Mouse (Mus musculus) cortical plate, adult 2 months (tissue): ENCODE measurements around the gene Slc18a3. TPM values are rescaled to one million over a fixed set of nuclear protein-coding genes. Genes with fewer than 3 reads are reported as not detected.

Experiments used
- H3K27ac ChIP-seq: fragments of 200-500 bp; 2 replicates; pipeline ENCODE4 v1.5.1; 2012; ENCODE audit warnings: low read length, control low read depth, inconsistent platforms; ENCODE audit not compliant: insufficient read depth
- H3K4me1 ChIP-seq: fragments of 200-500 bp; 2 replicates; pipeline ENCODE4 v1.6.1; 2011; ENCODE audit warnings: low read length; ENCODE audit not compliant: control insufficient read depth, insufficient read depth
- H3K4me3 ChIP-seq: fragments of 200-500 bp; 2 replicates; pipeline ENCODE4 v1.5.1; 2011; ENCODE audit warnings: mild to moderate bottlenecking, low read length, control low read depth; ENCODE audit not compliant: insufficient read depth
- CTCF ChIP-seq: fragments of 200-500 bp; IDR thresholded peaks from 2 replicates; pipeline ENCODE4 v1.5.1; 2011; ENCODE audit warnings: mild to moderate bottlenecking, control low read depth, low read length; ENCODE audit not compliant: insufficient read depth; ENCODE audit errors: extremely low read depth
- POLR2A ChIP-seq: fragments of 200-500 bp; IDR thresholded peaks from 2 replicates; pipeline ENCODE4 v1.6.1; 2011; ENCODE audit warnings: mild to moderate bottlenecking, low read length, control low read depth; ENCODE audit not compliant: insufficient read depth; ENCODE audit errors: extremely low read depth
- polyA plus RNA-seq: library from polyadenylated mRNA; depleted of rRNA; stranded (reverse); fragments of >200 nt; gene quantifications from 2 replicates; pipeline ENCODE4 v1.2.3, GENCODE M21; 2012

The Slc18a3 gene
- polyA plus RNA-seq, 1 experiment = 0.75 TPM

GRCm38 (mm10) chr14:32501303-32501702 lies 36.7 kb upstream of the Slc18a3 start:
- Histone ChIP-seq H3K4me3 (no peak overlapping the region), H3K4me1 (no peaks in the 10 kb centered on the region), H3K27ac (no peak overlapping the region)
- TF ChIP-seq CTCF = no peak
- TF ChIP-seq POLR2A = no peak

GRCm38 (mm10) chr14:32496115-32496850 lies 31.6 kb upstream of the Slc18a3 start:
- no peak overlapping the region for H3K4me3 ChIP-seq
- TF ChIP-seq CTCF = no peak
- no peak for TF ChIP-seq POLR2A
- H3K4me1 ChIP-seq = no peaks in the 10 kb centered on the region
- H3K27ac ChIP-seq = no peak overlapping the region

- TF ChIP-seq CTCF (no peak), POLR2A (no peak)
- H3K4me3 ChIP-seq = peak overlapping the region; percentile 24
These were observed 27.9 kb upstream of the Slc18a3 start for GRCm38 (mm10) chr14:32492521-32492920.

GRCm38 (mm10) chr14:32482061-32482460 lies 17.4 kb upstream of the Slc18a3 start:
- no peaks in the 10 kb centered on the region for H3K4me1 ChIP-seq
- TF ChIP-seq CTCF = peak; percentile 94
- no peak for TF ChIP-seq POLR2A
- no peak overlapping the region for H3K4me3 ChIP-seq
- no peak overlapping the region for H3K27ac ChIP-seq

More at GRCm38 (mm10) chr14:32492521-32492920, 27.9 kb upstream of the Slc18a3 start:
- Histone ChIP-seq H3K4me1 (no peaks in the 10 kb centered on the region), H3K27ac (no peak overlapping the region)

GRCm38 (mm10) chr14:32477581-32477980 lies 12.9 kb upstream of the Slc18a3 start:
- H3K4me3 ChIP-seq = no peak overlapping the region
- TF ChIP-seq CTCF = no peak
- TF ChIP-seq POLR2A = no peak
- no peaks in the 10 kb centered on the region for H3K4me1 ChIP-seq
- no peak overlapping the region for H3K27ac ChIP-seq

- no peak overlapping the region for H3K4me3 ChIP-seq
- H3K27ac ChIP-seq = no peak overlapping the region
- H3K4me1 ChIP-seq = no peaks in the 10 kb centered on the region
- TF ChIP-seq CTCF = no peak
These were observed 11.9 kb upstream of the Slc18a3 start for GRCm38 (mm10) chr14:32476559-32476958.

GRCm38 (mm10) chr14:32472996-32473395 lies 8.3 kb upstream of the Slc18a3 start:
- Histone ChIP-seq H3K4me3 (no peak overlapping the region), H3K4me1 (no peaks in the 10 kb centered on the region), H3K27ac (no peak overlapping the region)
- TF ChIP-seq CTCF = peak; percentile 85
- TF ChIP-seq POLR2A = no peak

GRCm38 (mm10) chr14:32467606-32468005 lies 3.0 kb upstream of the Slc18a3 start:
- Histone ChIP-seq H3K27ac (no peak overlapping the region), H3K4me3 (no peak overlapping the region), H3K4me1 (no peaks in the 10 kb centered on the region)
- no peak for TF ChIP-seq POLR2A
- no peak for TF ChIP-seq CTCF

- no peak for TF ChIP-seq CTCF
- no peak for TF ChIP-seq POLR2A
- no peak within 1 kb of the TSS for H3K4me3 ChIP-seq
- H3K27ac ChIP-seq = no peak within 1 kb of the TSS
- H3K4me1 ChIP-seq = no peaks in the 10 kb centered on the region
These were observed 1.2 kb upstream of the Slc18a3 start, which contains the start of gene Chat for GRCm38 (mm10) chr14:32465889-32466288. Gene Chat, minus strand, starts transcription at chr14:32465989.

GRCm38 (mm10) chr14:32465506-32465870 lies 838 bp upstream of the Slc18a3 start:
- Histone ChIP-seq H3K4me1 (no peaks in the 10 kb centered on the region), H3K27ac (no peak overlapping the region), H3K4me3 (no peak overlapping the region)
- TF ChIP-seq POLR2A (no peak), CTCF (no peak)
